In genomic region chr7:37388843-37389702, GRCm38 (mm10) we compare ENCODE assay signal across 14 mouse cellular contexts.
DNase-seq lines count a peak whose midpoint lies in the region; ATAC-seq and TF ChIP-seq lines count a peak whose summit lies in the region.
"Had no signal": no experiment of that assay in that cellular context is flagged by ENCODE, and none has a peak within 500 bp of the region (broad histone marks: within the 10 kb centered on the region; RNA-seq: fewer than 3 reads in every experiment).

No protein-coding gene starts in this region.

- no peaks in the 10 kb centered on the region for H3K9me3 ChIP-seq in forebrain, embryonic 10.5 days
- H3K9me3 ChIP-seq in forebrain, embryonic 12.5 days, result no peaks in the 10 kb centered on the region
- H3K9me3 ChIP-seq in forebrain, embryonic 15.5 days, result no peaks in the 10 kb centered on the region
- no peaks in the 10 kb centered on the region for H3K9me3 ChIP-seq in heart, embryonic 10.5 days
- H3K9me3 ChIP-seq: liver, embryonic 13.5 days had no signal

- no peak overlapping the region for H3K4me3 ChIP-seq in forebrain, embryonic 10.5 days
- H3K4me3 ChIP-seq in forebrain, embryonic 12.5 days (replicated peaks), result no peak overlapping the region
- peak overlapping the region; percentile 1 for H3K4me3 ChIP-seq in cerebellum, adult 2 months (replicated peaks; ENCODE audit: insufficient read depth, low read depth, low read length)
- H3K4me3 ChIP-seq in forebrain, embryonic 15.5 days, result no peak overlapping the region
- no peak overlapping the region for H3K4me3 ChIP-seq in heart, adult 2 months
- no peak overlapping the region for H3K4me3 ChIP-seq in heart, embryonic 10.5 days
- H3K4me3 ChIP-seq: liver, embryonic 13.5 days had no signal

- peak overlapping the region; percentile 11; the same call in 1 of the 2 replicates for H3K27ac ChIP-seq in forebrain, embryonic 10.5 days
- no peak overlapping the region for H3K27ac ChIP-seq in forebrain, embryonic 12.5 days
- H3K27ac ChIP-seq in cerebellum, adult 2 months (ENCODE audit: insufficient read depth, low read length), result peak overlapping the region; percentile 51
- H3K27ac ChIP-seq in forebrain, embryonic 15.5 days (replicated peaks), result no peak overlapping the region; the same call in 1 of the 2 replicates
- H3K27ac ChIP-seq in heart, adult 2 months, result no peak overlapping the region
- no peak overlapping the region for H3K27ac ChIP-seq in heart, embryonic 10.5 days
- H3K27ac ChIP-seq: kidney, postnatal 0 days; liver, embryonic 13.5 days; stomach, postnatal 0 days had no signal

- peaks cover 28% of the 10 kb centered on the region for H3K4me1 ChIP-seq in forebrain, embryonic 10.5 days
- peaks cover 7% of the 10 kb centered on the region; the same call in 1 of the 2 replicates for H3K4me1 ChIP-seq in forebrain, embryonic 12.5 days
- H3K4me1 ChIP-seq in cerebellum, adult 2 months (ENCODE audit: control insufficient read depth, insufficient read depth, low read length), result peaks cover 35% of the 10 kb centered on the region
- H3K4me1 ChIP-seq in forebrain, embryonic 15.5 days, result peaks cover 32% of the 10 kb centered on the region
- H3K4me1 ChIP-seq in heart, adult 2 months (ENCODE audit: control insufficient read depth, insufficient read depth, low read length), result no peaks in the 10 kb centered on the region
- no peaks in the 10 kb centered on the region for H3K4me1 ChIP-seq in heart, embryonic 10.5 days
- H3K4me1 ChIP-seq: liver, embryonic 13.5 days had no signal

- no peak for TF ChIP-seq CTCF in cerebellum, adult 2 months (IDR thresholded peaks at IDR 0.05; ENCODE audit: borderline replicate concordance, insufficient read depth, low read depth, low read length)
- TF ChIP-seq CTCF in heart, adult 2 months (IDR thresholded peaks at IDR 0.05), result no peak

- no peaks in the 10 kb centered on the region for H3K36me3 ChIP-seq in forebrain, embryonic 10.5 days (replicated peaks)
- H3K36me3 ChIP-seq in forebrain, embryonic 12.5 days (replicated peaks), result no peaks in the 10 kb centered on the region
- H3K36me3 ChIP-seq in forebrain, embryonic 15.5 days, result no peaks in the 10 kb centered on the region
- no peaks in the 10 kb centered on the region for H3K36me3 ChIP-seq in heart, adult 2 months (ENCODE audit: control insufficient read depth, insufficient read depth, low read length)
- no peaks in the 10 kb centered on the region for H3K36me3 ChIP-seq in heart, embryonic 10.5 days
- H3K36me3 ChIP-seq: liver, embryonic 13.5 days had no signal

- intact Hi-C loops in heart, adult 2 months (cut with DNase I), result no loop called here

- 88% methylated on average over 22 of the region's 22 CpGs for WGBS in forebrain, embryonic 10.5 days
- 82% methylated on average over 22 of the region's 22 CpGs for WGBS in forebrain, embryonic 12.5 days
- 14% methylated on average over 22 of the region's 22 CpGs for WGBS in cerebellum, adult 2 months
- 64% methylated on average over 22 of the region's 22 CpGs for WGBS in forebrain, embryonic 15.5 days
- WGBS in heart, adult 2 months, result 84% methylated on average over 22 of the region's 22 CpGs
- 85% methylated on average over 22 of the region's 22 CpGs for whole genome bisulfite sequencing in heart, embryonic 10.5 days

- ATAC-seq in forebrain, embryonic 12.5 days (ENCODE audit: low FRiP score), result no peak
- ATAC-seq in forebrain, embryonic 15.5 days (replicated peaks), result no peak

- TF ChIP-seq EP300 in heart, adult 2 months (IDR thresholded peaks at IDR 0.05; ENCODE audit: insufficient read depth, low read depth, low read length), result no peak

- H3K4me2 ChIP-seq in forebrain, embryonic 12.5 days, result no peak overlapping the region
- 0 out of 2 replicates have a peak overlapping the region, but pooled peaks have one; percentile 10 for H3K4me2 ChIP-seq in forebrain, embryonic 15.5 days (replicated peaks)
- H3K4me2 ChIP-seq: liver, embryonic 13.5 days had no signal

- no peak for TF ChIP-seq POLR2A in cerebellum, adult 2 months (IDR thresholded peaks at IDR 0.05; ENCODE audit: borderline replicate concordance, insufficient read depth, low read length)
- no peak for TF ChIP-seq POLR2A in heart, adult 2 months (IDR thresholded peaks at IDR 0.05; ENCODE audit: insufficient read depth, low read depth, low read length)

- H3K27me3 ChIP-seq in forebrain, embryonic 10.5 days (ENCODE audit: poor library complexity, severe bottlenecking), result no peaks in the 10 kb centered on the region
- no peaks in the 10 kb centered on the region for H3K27me3 ChIP-seq in forebrain, embryonic 12.5 days
- no peaks in the 10 kb centered on the region for H3K27me3 ChIP-seq in cerebellum, adult 2 months (ENCODE audit: control insufficient read depth, insufficient read depth, low read length)
- no peaks in the 10 kb centered on the region for H3K27me3 ChIP-seq in forebrain, embryonic 15.5 days
- no peaks in the 10 kb centered on the region for H3K27me3 ChIP-seq in heart, adult 2 months (ENCODE audit: control insufficient read depth, insufficient read depth, low read length)
- H3K27me3 ChIP-seq in heart, embryonic 10.5 days (ENCODE audit: insufficient read depth, poor library complexity, severe bottlenecking), result no peaks in the 10 kb centered on the region
- H3K27me3 ChIP-seq: liver, embryonic 13.5 days had no signal

- no peak overlapping the region for H3K9ac ChIP-seq in forebrain, embryonic 12.5 days
- H3K9ac ChIP-seq in forebrain, embryonic 15.5 days (replicated peaks), result no peak overlapping the region
- H3K9ac ChIP-seq in heart, adult 2 months (ENCODE audit: low read depth, low read length), result no peak overlapping the region
- H3K9ac ChIP-seq: liver, embryonic 13.5 days had no signal

- H3K79me2 ChIP-seq in heart, adult 2 months (replicated peaks; ENCODE audit: control insufficient read depth, insufficient read depth, low read length), result no peaks in the 10 kb centered on the region

- DNase-seq in forebrain, embryonic 10.5 days (ENCODE audit: extremely low spot score, low spot score), result no peak
- peak; percentile 72 to 80 for DNase-seq in cerebellum, adult 2 months
- peak; percentile 83 for DNase-seq in layer of hippocampus, adult 9-11 months
- no peak for DNase-seq in heart, adult 2 months
- no peak for DNase-seq in heart, embryonic 10.5 days (ENCODE audit: low spot score)
- DNase-seq in lung, postnatal 36 days, result no peak
- DNase-seq: embryo, embryonic 11 days; heart, adult 11 months; liver, embryonic 13.5 days; lung, postnatal 4 days had no signal

Comparison
In these comparisons a context has a peak if more than half of its experiments do, and no peak if none do; other contexts are left out.
1. H3K27ac ChIP-seq: peak in forebrain, embryonic 10.5 days (single experiment) and cerebellum, adult 2 months (single experiment); none in forebrain, embryonic 12.5 days (single experiment), forebrain, embryonic 15.5 days (single experiment), heart, adult 2 months (single experiment) and heart, embryonic 10.5 days (single experiment).
2. DNase-seq: peak in cerebellum, adult 2 months (2 of 2) and layer of hippocampus, adult 9-11 months (single experiment); none in forebrain, embryonic 10.5 days (single experiment), heart, adult 2 months (0 of 2), heart, embryonic 10.5 days (single experiment) and lung, postnatal 36 days (single experiment).